Mouse (Mus musculus) CH12.LX (cell line): ENCODE measurements at regions not wholly inside any gene's neighbourhood (a gene's known extent, or its start where the extent isn't known, plus 50 kb on each side); places are given as distances from the start of the nearest gene placed in this dataset.

Experiments used
- DNase-seq: peaks from one replicate; pipeline ENCODE4 v3.0.0-alpha.2; 2013; ENCODE audit errors: extremely low read depth
- H3K27ac ChIP-seq: 2 replicates; pipeline ENCODE4 v1.5.1; 2012; ENCODE audit warnings: low read depth, mild to moderate bottlenecking, control low read depth, moderate library complexity; ENCODE audit not compliant: insufficient read depth
- H3K27me3 ChIP-seq: replicated peaks from 2 replicates; pipeline ENCODE3; 2012; ENCODE audit warnings: inconsistent platforms
- H3K36me3 ChIP-seq, 2 experiments: replicated peaks in 1 of 2; 2 replicates each; pipeline versions ENCODE3 to v1.6.1; 2012; ENCODE audit warnings: inconsistent platforms in 1 of 2, low read length in 1 of 2, mild to moderate bottlenecking in 1 of 2, mixed read lengths in 1 of 2, moderate library complexity in 1 of 2; ENCODE audit not compliant: control insufficient read depth in 1 of 2, insufficient read depth in 1 of 2
- H3K4me1 ChIP-seq, 2 experiments: 2 replicates each; pipeline ENCODE4 v1.6.1; 2012; ENCODE audit warnings: inconsistent platforms in 1 of 2, moderate library complexity in 1 of 2; ENCODE audit not compliant: insufficient read depth in 2 of 2, control insufficient read depth in 1 of 2
- H3K4me2 ChIP-seq: 2 replicates; pipeline ENCODE4 v1.6.1; 2012; ENCODE audit warnings: low read depth, mild to moderate bottlenecking, control low read depth; ENCODE audit not compliant: poor library complexity, insufficient read depth, severe bottlenecking
- H3K4me3 ChIP-seq, 3 experiments: fragments of 150-350 bp in 1 of 3; sonication (generic) in 1 of 3; replicated peaks in 1 of 3; 2 replicates each; pipeline versions ENCODE3 to v1.5.1; 2011 to 2012; ENCODE audit warnings: low read depth in 2 of 3, low read length in 2 of 3, mild to moderate bottlenecking in 2 of 3, moderate library complexity in 2 of 3, control low read depth in 1 of 3, improper control_type of control experiment in 1 of 3, inconsistent platforms in 1 of 3, mixed read lengths in 1 of 3; ENCODE audit not compliant: poor library complexity in 1 of 3
- H3K79me2 ChIP-seq: replicated peaks from 2 replicates; pipeline ENCODE4 v1.6.1; 2012; ENCODE audit warnings: mild to moderate bottlenecking, moderate library complexity; ENCODE audit not compliant: control insufficient read depth, poor library complexity, insufficient read depth, severe bottlenecking; ENCODE audit errors: extremely low read depth
- H3K9ac ChIP-seq: 2 replicates; pipeline ENCODE4 v1.6.1; 2012; ENCODE audit warnings: low read depth, mild to moderate bottlenecking, control low read depth, moderate library complexity; ENCODE audit not compliant: insufficient read depth
- H3K9me3 ChIP-seq: replicated peaks from 2 replicates; pipeline ENCODE3; 2012; ENCODE audit warnings: low read length, inconsistent platforms, mixed read lengths
- BHLHE40 ChIP-seq: IDR thresholded peaks from 2 replicates; pipeline ENCODE4 v1.6.1; 2011; ENCODE audit warnings: mild to moderate bottlenecking, low read depth, low read length, improper control_type of control experiment
- CHD1 ChIP-seq: IDR thresholded peaks from 2 replicates; pipeline ENCODE4 v1.6.1; 2012; ENCODE audit warnings: low read depth, low read length, improper control_type of control experiment, inconsistent platforms
- ELF1 ChIP-seq: IDR thresholded peaks from 2 replicates; pipeline ENCODE4 v1.6.1; 2014; ENCODE audit warnings: low read depth, mild to moderate bottlenecking, inconsistent platforms, low read length, improper control_type of control experiment
- EP300 ChIP-seq: IDR thresholded peaks from 2 replicates; pipeline ENCODE4 v1.6.1; 2011; ENCODE audit warnings: low read length, improper control_type of control experiment
- ETS1 ChIP-seq: conservative IDR thresholded peaks from 2 replicates; pipeline ENCODE4 v1.6.1; 2012; ENCODE audit warnings: low read depth, mild to moderate bottlenecking, inconsistent platforms, low read length, improper control_type of control experiment, moderate library complexity
- HCFC1 ChIP-seq: IDR thresholded peaks from 2 replicates; pipeline ENCODE4 v1.6.1; 2012; ENCODE audit warnings: low read depth, mild to moderate bottlenecking, inconsistent platforms, low read length, improper control_type of control experiment
- JUN ChIP-seq: IDR thresholded peaks from 2 replicates; pipeline ENCODE4 v1.6.1; 2011; ENCODE audit warnings: low read depth, mild to moderate bottlenecking, low read length, improper control_type of control experiment, moderate library complexity; ENCODE audit not compliant: insufficient read depth
- KAT2A ChIP-seq: IDR thresholded peaks from 2 replicates; pipeline ENCODE4 v1.6.1; 2012; ENCODE audit warnings: low read length, improper control_type of control experiment, inconsistent platforms; ENCODE audit not compliant: insufficient replicate concordance
- MAX ChIP-seq: IDR thresholded peaks from 2 replicates; pipeline ENCODE4 v1.6.1; 2011; ENCODE audit warnings: low read length, improper control_type of control experiment
- MAZ ChIP-seq: IDR thresholded peaks from 2 replicates; pipeline ENCODE4 v1.6.1; 2012; ENCODE audit warnings: low read depth, mild to moderate bottlenecking, inconsistent platforms, low read length, improper control_type of control experiment, moderate library complexity
- MEF2A ChIP-seq: IDR thresholded peaks from 2 replicates; pipeline ENCODE4 v1.6.1; 2014; ENCODE audit warnings: low read depth, mild to moderate bottlenecking, inconsistent platforms, low read length, improper control_type of control experiment, borderline replicate concordance
- NRF1 ChIP-seq: IDR thresholded peaks from 2 replicates; pipeline ENCODE4 v1.6.1; 2014; ENCODE audit warnings: low read depth, mild to moderate bottlenecking, inconsistent platforms, low read length, improper control_type of control experiment, moderate library complexity
- RAD21 ChIP-seq: IDR thresholded peaks from 2 replicates; pipeline ENCODE4 v1.6.1; 2011; ENCODE audit warnings: low read depth, mild to moderate bottlenecking, low read length, improper control_type of control experiment, moderate library complexity
- RCOR1 ChIP-seq: conservative IDR thresholded peaks from 2 replicates; pipeline ENCODE4 v1.6.1; 2012; ENCODE audit warnings: low read depth, mild to moderate bottlenecking, inconsistent platforms, low read length, improper control_type of control experiment
- SIN3A ChIP-seq: IDR thresholded peaks from 2 replicates; pipeline ENCODE4 v1.6.1; 2012; ENCODE audit warnings: low read length, improper control_type of control experiment, inconsistent platforms
- SMC3 ChIP-seq: IDR thresholded peaks from 2 replicates; pipeline ENCODE4 v1.6.1; 2011; ENCODE audit warnings: low read depth, low read length, improper control_type of control experiment
- USF1 ChIP-seq: IDR thresholded peaks from 2 replicates; pipeline ENCODE4 v1.6.1; 2014; ENCODE audit warnings: low read depth, mild to moderate bottlenecking, inconsistent platforms, low read length, improper control_type of control experiment
- USF2 ChIP-seq: conservative IDR thresholded peaks from 2 replicates; pipeline ENCODE4 v1.6.1; 2011; ENCODE audit warnings: low read depth, low read length, improper control_type of control experiment
- ZC3H11A ChIP-seq: IDR thresholded peaks from 2 replicates; pipeline ENCODE4 v1.6.1; 2012; ENCODE audit warnings: low read depth, mild to moderate bottlenecking, inconsistent platforms, low read length, improper control_type of control experiment
- ZKSCAN1 ChIP-seq: IDR thresholded peaks from 2 replicates; pipeline ENCODE4 v1.6.1; 2012; ENCODE audit warnings: low read depth, inconsistent platforms, low read length, improper control_type of control experiment, borderline replicate concordance
- ZNF384 ChIP-seq: IDR thresholded peaks from 2 replicates; pipeline ENCODE4 v1.6.1; 2012; ENCODE audit warnings: low read depth, low read length, improper control_type of control experiment, inconsistent platforms
- dilution Hi-C: fragments of 300-500 bp; cut with MboI; formaldehyde crosslinking; loops from 2 replicates; pipeline ENCODE4 v1.14.3; 2020; ENCODE audit warnings: low sequenced_read_pairs; ENCODE audit not compliant: extremely low pct_unique_long_range_greater_than_20kb, extremely low pct_ligation_motif_present
- in situ Hi-C: fragments of 300-500 bp; cut with MboI; formaldehyde crosslinking; loops from 3 replicates; pipeline ENCODE4 v1.14.3; 2019; ENCODE audit warnings: low sequenced_read_pairs, low pct_ligation_motif_present, low pct_unique_long_range_greater_than_20kb, mixed read lengths

DNA sequence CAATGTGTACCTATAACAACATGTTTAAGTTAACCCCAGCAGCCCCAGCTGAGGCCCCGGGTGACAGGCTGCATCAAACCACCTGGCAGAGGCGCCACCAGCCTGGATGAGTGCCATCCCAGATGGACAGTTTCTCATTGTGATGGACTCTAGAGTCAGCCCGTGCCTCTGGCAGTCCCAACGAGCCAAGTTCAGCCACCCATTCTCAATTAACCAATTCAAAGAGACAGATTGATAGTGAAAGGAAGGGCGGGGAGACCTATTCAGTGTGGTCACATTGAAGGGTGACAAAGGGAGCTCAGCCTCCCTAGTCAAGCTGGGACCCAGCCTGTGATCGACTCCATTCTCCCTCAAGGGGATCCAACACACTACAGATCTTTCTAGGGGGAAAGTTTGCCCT lies 256.8 kb upstream of the Hs6st1 start:
- H3K4me2 ChIP-seq: no peak overlapping the region
- TF ChIP-seq BHLHE40 (no peak), MEF2A (no peak), ETS1 (no peak), ELF1 (no peak), USF2 (no peak)
- H3K4me1 ChIP-seq: peaks cover 20 to 39% of the 10 kb centered on the region in 2 experiments
- dilution Hi-C loops: no loop called here
- no peak overlapping the region for H3K9ac ChIP-seq
- in situ Hi-C loops: no loop called here
- no peaks in the 10 kb centered on the region for H3K36me3 ChIP-seq
- DNase-seq: no peak
- H3K27me3 ChIP-seq: no peaks in the 10 kb centered on the region
- no peak overlapping the region for H3K4me3 ChIP-seq
- no peaks in the 10 kb centered on the region for H3K79me2 ChIP-seq
- no peaks in the 10 kb centered on the region for H3K9me3 ChIP-seq
- H3K27ac ChIP-seq: no peak overlapping the region

DNA sequence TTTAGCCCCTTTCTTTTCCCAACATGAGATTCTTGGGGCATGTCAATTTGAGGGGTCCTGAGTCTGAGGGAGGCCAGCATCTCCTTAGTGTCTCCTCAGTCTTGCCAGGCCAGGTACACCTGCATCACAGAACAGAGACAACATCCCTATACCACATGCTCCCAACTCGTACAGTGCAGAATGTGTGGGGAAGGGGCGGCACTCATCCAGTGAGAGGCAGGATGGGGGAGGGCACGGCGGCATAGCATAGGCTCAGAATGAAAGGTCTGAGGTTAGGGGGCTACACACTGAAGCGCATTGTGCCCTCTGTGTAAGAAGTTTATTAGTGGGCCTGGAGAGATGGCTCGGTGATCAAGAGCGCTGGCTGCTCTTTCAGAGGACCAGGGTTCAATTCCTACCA lies 256.4 kb upstream of the Hs6st1 start:
- Histone ChIP-seq H3K27ac (no peak overlapping the region), H3K4me1 (peaks cover 20 to 42% of the 10 kb centered on the region in 2 experiments), H3K9ac (no peak overlapping the region), H3K4me3 (no peak overlapping the region), H3K9me3 (no peaks in the 10 kb centered on the region), H3K36me3 (no peaks in the 10 kb centered on the region), H3K27me3 (no peaks in the 10 kb centered on the region), H3K4me2 (no peak overlapping the region), H3K79me2 (no peaks in the 10 kb centered on the region)
- in situ Hi-C loops: no loop called here
- DNase-seq: no peak
- dilution Hi-C loops: no loop called here
- no peak for TF ChIP-seq ZNF384
- TF ChIP-seq EP300: no peak
- TF ChIP-seq MAX: no peak
- no peak for TF ChIP-seq ZC3H11A
- TF ChIP-seq ZKSCAN1: no peak
- no peak for TF ChIP-seq ETS1
- TF ChIP-seq NRF1: no peak
- no peak for TF ChIP-seq MEF2A
- no peak for TF ChIP-seq ELF1
- TF ChIP-seq JUN: no peak
- no peak for TF ChIP-seq SIN3A
- TF ChIP-seq MAZ: no peak
- no peak for TF ChIP-seq SMC3
- TF ChIP-seq KAT2A: no peak
- TF ChIP-seq RAD21: no peak
- TF ChIP-seq BHLHE40: no peak
- TF ChIP-seq RCOR1: no peak
- no peak for TF ChIP-seq CHD1
- no peak for TF ChIP-seq USF1
- no peak for TF ChIP-seq HCFC1
